Mouse (Mus musculus) Muller cell, postnatal 12 days (primary cell): ENCODE results near the gene Slc22a14.

ENCODE experiments used
- DNase-seq: peaks from one replicate; pipeline ENCODE4 v3.0.0-alpha.2; 2015; ENCODE audit errors: inconsistent ontology term

The Slc22a14 gene

DNA sequence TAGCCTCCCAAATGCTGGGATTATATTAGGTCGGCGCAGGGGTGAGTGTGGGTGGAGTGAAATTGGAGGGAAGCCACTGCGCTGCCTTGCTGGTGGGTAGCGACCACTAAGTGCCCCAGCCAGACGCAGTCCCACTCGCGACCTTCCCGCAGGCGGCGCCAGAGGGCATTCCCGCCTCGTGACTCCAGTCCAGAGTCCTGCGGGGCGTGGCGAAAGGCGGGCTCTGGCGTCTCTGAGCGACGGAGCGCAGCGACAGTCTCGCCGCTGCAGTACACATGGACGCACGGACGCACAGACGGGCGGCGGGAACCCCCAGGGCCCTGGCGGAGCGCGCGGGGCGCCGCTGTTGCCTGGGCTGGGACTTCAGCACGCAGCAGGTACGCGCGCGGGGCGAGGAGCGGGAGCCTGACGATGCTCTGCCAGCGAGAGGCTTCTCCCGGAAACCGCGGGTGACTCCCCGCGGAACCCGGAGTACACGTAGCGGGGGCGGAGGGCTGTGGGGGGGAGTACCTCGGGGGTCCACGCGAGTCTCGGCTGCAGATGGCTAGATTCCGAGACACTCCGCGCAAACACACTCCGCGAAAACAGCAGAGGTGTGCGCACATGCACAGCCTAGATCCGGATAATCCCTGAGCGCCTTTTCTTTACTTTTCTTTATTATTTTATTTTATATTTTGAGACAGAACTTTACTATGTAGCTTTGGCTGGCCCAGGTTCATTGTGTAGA is 7.9 kb downstream of the Slc22a14 start, which contains the start of gene Xylb:
Gene Xylb (plus strand): TSS at position 51 of the 727 bp plus-strand sequence.
- DNase-seq, result peak; percentile 88

DNA sequence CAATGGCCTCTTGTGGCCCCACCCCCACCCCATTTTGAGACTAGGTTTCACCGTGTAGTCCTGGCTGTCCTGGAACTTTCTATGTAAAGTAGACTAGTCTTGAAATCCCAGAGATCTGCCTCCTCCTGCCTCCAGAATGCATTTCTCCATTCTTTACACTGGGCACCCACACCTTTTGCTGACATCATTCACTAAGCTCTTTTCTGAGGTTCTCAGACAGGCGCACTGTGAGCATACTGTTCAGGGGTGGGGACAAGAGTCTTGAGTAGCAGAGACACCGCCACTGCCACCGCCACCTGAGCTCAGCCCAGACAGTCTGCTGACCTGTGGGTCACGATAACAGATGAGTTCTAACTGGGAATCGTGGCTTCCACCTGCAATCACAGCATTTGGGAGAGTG is 9.4 kb downstream of the Slc22a14 start:
- DNase-seq, result no peak

DNA sequence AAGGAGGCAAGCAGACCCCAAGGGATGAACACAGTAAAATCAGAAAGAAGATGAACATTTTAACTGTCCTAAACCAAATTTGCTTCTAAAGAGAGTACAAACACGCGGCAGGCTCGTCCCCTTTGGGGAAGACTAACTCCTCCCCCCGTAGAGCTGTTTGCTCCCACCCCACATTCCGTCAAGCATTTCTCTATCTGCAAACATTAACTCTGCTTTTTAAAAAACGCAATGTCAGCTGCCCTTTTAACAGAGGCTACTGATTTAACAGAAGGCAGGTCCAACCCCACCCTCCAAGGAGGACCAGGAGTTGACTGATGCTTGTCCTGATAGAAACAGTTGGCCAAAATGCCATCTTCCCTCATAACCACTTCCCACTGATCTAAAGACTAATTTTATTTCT is 11.4 kb downstream of the Slc22a14 start:
- DNase-seq, result no peak

DNA sequence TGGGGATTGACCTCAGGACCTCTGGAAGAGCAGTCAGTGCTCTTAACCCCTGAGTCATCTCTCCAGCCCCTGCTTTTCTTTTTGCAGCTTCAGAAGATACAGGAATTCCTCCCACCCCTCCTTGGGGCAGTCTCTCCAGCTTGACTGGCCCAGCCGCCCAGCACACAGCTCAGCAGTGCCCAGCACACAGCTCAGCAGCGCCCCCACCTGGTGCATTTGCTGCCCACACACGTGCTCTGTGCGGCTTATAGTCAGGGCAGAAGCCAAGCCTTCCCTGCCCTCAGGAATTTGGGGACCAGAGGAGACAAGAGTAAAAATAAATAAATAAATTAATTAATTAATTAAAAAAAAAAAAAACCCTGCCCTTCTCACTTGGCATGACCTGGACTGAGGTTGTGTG is 13.3 kb downstream of the Slc22a14 start:
- DNase-seq, result peak; percentile 64

DNA sequence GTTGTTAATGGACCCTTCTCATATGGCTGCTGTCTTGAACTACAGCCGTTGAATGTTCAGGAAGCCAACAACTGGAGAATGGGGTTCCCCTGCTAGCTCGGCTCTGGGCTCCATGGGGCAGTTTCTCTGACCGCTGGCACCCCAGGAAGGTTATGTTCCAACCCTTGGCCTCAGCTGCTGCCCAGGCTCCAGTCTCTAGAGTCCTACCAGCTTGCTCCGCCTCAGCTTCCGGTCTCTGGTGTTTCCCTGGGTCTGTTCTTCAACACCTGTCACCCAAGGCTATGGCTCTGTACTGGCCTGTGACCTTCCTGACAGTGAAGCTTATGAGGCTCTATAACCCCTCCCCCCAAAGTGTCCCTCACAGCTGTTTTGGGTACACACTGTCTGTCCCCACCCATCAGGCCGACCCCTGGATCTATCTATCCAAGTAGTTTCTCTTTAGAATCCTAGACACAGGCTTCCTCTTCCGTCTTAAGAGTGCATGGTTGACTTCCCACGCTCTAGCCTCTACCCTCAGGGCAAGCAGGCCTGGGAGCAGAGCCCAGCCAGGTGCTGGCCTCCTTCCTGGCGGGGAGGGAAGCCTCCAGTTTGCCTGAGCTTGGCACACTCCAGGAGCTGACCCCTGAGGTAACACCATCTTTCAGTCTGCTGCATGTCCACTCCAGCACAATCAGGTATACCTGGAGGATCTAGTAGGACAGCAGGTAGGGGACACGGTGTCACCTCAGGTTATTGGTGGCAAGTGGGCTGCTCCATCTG is 14.2 kb downstream of the Slc22a14 start:
- DNase-seq, result no peak

DNA sequence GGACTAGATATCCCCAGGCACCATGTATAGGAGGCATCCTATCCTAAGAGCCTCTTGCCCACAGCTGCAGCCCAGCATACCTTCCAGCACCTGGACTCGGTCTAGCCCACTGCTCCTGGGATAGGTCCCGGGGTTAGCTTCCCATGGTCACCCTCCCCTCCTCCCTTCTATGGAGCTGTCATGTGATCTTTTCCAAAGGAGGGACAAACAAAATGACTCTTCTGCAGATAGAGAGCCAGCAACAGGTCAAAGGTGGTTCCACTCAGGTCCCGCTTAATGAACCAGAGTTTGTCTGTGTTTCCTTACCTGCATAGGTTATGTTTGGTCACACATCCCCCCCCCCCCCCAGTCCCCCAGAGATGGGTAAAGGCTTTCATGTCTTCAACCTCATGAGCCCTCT is 14.8 kb downstream of the Slc22a14 start:
- no peak for DNase-seq

DNA sequence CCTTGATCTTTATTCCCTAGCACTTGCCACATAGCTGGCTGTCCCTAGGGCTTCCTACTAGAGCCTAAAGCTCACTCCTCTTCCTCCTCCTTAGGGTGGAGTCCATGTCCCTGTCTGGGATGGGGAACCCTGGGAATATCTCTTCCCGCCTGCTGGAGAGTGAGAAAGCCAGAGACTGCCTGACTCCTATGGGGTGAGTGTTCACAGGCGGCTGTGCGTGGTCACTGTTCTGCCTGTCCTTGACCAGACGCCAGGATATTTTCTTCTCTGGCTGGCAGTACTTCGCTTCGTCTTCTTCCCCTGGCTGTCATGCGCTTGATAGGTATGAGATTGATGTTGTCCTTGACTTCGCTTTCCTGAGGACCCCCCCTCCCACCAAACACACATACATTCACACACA is 19.0 kb downstream of the Slc22a14 start:
- DNase-seq, result no peak

DNA sequence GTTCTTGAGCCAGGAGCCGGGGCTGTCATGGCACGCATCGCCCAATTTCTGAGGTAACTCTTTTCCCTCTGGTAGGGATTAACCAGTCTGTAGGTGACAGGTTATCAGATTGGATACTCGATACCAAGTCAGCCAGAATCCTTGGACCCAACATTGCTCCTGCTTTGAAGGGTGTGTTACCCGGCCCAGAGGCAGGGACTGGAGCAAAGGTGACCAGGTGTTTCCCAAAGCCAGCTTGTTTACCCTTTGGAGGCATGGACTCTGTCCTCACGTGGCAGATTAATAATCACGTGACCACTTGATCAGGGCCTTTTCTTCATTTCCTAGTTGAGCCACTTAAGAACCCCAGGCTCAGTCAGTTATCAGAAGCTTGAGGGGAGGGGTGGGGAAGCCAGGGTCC is 22.6 kb downstream of the Slc22a14 start:
- DNase-seq, result no peak

DNA sequence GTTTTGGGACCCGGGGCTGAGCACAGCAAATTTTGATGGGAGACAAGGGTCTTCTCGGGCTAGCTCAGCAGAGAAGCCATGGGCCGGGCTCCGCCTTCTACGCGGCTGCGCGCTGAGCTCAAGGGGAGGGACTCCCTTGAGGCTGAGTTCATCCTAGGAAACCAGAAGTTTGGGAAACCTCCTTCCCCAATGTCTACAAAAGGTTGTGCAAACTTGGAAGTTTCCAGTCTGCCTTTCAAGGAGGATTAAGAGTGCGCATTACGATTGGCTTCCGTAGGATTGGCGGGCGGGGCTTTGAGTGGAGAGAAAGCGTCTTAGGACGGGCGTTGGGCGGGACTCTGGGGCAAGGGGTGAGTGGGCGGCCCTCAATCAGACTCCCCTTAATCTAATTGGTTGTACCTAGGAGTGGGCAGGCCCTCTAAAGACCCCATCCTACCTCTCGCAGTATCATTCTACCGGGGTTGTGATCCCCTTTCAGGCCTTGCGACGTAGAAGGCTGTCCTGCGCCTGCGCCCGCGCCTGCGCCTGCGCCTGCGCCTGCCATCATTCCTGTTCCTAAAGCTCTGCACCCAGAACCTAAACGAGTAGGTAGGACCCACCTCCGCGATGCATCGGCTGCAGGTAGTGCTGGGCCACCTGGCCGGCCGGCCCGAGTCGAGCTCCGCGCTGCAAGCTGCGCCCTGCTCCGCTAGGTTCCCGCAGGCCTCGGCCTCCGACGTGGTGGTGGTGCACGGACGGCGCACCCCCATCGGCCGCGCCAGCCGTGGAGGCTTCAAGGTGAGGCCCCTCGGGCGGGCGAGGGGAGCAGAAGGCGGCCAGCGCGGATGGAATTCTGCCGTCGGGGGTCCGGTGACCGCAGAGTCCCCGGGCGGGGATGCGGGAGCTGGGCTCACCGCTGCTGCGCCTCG is 24.2 kb downstream of the Slc22a14 start, which contains the start of gene Myd88:
Gene Myd88 (minus strand): TSS at position 503 of the 908 bp plus-strand sequence.
- peak; percentile 98 for DNase-seq

DNA sequence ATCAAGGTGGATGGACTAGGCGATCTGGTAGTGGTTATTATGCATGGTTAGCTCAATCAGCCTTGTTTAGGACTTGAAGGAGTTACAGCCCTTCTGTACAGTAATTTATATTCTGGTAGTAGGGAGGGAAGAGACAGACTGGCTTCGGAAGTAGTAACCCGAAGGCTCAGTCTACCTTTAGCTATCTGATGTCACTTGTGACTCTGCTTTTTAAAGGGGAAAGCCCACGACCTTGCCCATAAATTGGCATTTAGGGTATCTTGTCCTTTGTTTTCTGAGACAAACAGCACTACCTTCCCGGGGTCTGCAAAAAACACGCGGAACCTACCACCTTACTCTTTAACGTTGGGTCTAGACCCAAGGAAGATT is 25.2 kb downstream of the Slc22a14 start:
- no peak for DNase-seq

DNA sequence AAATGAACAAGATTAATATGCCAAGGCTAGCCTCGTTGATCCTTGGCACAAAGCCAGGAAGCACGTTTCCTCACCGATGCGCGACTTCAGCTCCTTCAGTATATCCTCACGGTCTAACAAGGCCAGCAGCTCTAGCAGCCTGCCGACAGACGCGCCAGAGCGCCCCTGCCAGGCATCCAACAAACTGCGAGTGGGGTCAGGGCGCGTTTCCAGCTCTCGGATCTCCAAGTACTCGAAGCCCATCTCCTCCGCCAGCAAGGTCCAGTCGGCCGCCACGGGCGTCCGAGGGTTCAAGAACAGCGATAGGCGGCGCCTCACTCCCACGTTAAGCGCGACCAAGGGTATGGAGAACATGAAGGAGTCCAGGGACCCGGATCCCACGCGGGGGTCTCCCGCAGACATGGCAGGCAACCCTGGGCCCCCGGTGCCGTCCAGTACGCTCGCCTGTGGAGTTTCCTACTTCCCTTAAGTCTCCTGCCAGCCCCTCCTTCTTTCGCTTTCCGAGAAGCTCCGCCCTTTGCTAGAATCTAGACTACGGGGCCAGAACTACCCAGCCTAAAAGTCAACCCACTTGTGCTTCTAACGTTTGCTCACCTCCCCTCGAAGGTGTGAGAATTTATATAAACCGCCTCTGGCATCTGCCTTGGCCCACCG is 25.7 kb downstream of the Slc22a14 start, which contains the start of gene Acaa1a:
Gene Acaa1a (plus strand): TSS at position 119 of the 654 bp plus-strand sequence.
- peak; percentile 68 for DNase-seq

DNA sequence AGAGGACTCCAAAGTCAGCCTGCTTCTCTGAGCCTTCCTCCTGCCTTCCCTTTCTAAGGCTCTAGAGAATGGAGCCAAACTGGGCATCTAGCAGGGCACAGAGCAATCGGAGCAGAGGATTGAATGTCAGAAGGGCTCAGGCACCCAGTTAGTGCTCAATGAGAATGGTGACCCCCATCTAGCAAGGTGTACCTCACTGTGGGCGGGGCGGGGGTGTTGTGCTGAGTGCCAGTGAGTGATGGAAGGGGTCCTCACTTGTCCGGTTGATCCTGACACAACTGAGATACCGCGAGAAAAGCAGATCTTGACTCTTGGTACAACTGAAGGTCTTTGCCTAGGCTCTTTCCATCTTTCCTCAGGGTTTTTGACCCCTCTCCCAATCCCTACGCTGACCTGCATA is 26.2 kb downstream of the Slc22a14 start:
- no peak for DNase-seq

DNA sequence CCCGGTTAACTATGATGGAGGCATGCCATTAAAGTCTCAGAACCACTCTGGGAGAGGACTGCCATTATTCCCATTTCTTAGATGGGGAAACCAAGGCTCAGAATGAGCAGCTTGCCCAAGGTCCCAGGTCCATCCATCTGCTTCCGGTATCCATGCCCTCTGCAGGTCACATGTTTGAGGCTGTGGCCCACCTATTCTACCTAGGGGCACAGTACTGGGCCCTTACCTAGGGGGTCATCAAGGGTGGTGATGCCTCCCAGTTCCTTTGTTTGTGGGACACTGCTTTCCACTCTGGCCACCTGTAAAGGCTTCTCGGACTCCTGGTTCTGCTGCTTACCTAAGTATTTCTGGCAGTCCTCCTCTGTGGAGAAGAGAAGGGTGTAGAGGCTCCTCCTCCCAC is 27.0 kb downstream of the Slc22a14 start:
- no peak for DNase-seq

DNA sequence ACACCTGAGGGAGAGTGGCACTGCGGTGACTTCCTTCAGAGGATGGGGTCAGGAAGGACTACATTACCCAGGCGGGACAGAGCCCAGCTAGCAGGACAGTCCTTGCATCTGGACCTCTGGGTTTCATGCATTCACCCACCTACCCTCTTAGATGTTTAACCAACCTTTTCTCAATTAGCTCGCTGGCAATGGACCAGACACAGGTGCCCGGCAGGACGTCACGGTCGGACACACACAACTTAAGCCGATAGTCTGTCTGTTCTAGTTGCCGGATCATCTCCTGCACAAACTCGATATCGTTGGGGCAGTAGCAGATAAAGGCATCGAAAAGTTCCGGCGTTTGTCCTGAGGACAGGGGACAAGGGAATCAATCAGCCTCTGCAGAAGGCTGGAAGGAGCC is 27.5 kb downstream of the Slc22a14 start:
- no peak for DNase-seq

DNA sequence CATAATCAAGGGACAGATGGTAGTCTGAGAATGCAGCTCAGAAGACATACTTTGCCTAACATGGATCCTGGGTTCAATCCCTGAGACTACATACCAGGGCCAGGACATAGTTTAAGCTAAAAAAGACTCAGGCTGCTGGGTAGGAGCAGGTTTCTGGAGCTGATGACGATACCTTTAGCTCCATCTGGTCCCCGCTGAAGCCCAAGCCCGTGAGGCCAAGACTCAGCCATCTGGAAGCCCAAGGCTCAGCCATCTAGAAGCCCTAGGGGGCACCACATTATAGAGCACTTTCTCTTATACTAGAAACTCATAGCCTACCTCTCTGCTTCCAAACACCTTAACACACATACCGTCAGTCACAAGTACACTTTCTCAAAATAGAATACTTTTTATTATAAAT is 29.8 kb downstream of the Slc22a14 start:
- DNase-seq, result no peak

DNA sequence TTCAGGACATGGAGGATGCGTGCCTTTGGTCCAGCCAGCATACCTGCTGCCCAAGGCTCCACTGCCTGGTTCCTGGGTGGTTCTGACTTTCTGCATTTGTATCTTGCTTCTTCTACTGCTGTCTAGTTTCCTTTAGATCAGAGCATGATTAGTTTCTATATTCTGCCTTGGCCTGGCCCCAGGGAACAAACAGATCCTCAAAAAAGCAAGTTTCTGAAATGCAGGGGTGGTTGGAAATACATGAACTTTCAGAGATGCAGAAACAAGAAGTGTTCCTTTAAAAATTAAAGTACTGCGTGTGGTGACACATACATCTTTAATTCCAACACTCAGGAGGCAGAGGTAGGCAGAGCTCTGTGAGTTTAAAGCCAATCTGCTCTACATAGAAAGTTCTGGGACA is 30.5 kb downstream of the Slc22a14 start:
- DNase-seq, result no peak

DNA sequence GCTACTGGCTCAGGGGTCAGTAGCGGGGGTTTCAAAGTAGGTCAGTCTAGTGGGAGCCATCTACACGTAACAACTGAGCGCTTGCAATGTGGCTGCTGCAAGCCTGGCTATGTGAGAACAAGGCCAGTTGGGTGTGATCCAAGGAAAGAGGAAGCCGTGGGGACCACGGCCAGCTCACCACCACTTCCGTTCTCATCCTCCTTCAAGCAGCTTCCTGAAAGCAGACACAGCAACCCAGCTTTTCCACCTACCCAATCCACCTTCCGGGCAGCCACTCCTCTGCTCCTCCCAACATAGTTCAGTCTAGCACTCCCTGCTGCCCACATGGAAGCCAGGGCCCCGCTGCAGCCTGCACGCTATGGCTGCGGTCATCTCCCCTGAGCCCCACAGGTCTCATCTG is 31.0 kb downstream of the Slc22a14 start:
- DNase-seq, result peak; percentile 60

DNA sequence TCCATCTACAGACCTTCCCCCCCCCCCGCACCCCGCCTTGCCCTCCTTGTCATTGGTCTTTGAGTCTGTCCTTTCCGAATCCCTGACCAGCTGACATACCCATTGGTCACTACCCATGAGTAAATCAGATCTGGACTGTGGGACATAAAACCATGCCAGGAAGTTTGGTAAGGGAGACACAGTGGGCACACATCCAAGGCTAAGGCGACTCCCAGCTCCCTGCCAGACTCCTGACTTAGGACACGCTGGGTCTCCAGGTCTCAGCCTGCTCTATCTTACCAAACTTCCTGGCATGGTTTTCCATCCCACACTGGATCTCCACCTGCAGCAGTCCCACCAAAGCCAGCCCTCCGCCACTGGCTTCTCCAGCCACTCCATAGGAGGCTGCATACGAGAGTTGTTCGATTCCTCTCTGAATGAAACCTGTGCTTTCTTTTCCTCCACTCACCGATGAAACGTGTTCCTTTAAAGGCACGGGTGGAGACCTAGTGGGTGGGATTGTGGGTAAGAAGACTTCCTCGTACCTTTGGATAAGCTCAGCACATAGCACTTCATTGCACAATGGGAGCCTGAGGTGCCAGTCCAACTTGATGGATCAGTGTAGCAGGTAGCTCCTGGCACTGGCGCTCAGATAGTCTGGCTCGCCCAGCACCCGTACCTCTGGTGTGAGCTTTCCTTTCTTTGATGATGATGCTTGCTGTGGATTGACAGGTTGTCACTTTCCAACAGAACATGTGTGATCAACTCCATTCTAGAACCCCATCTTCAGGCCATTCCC is 35.0 kb downstream of the Slc22a14 start:
- no peak for DNase-seq

DNA sequence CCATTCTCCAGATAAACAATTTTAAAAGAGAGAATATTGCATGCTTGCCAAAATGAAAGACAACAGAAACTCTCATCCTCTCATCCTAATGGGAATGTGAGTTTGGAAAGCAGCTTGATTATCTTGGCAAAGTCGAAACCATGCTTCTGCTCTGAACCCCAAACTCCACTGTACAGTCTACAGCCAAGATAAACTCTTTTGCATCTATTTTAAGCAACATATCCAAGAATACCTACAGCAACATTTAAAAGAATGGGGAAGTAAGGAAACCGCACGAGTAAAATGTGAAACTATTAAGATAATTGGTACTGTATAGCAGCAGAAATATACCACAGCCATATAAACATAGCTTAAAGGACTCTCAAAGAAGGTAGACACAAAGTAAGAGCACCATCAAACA is 36.9 kb downstream of the Slc22a14 start:
- no peak for DNase-seq

DNA sequence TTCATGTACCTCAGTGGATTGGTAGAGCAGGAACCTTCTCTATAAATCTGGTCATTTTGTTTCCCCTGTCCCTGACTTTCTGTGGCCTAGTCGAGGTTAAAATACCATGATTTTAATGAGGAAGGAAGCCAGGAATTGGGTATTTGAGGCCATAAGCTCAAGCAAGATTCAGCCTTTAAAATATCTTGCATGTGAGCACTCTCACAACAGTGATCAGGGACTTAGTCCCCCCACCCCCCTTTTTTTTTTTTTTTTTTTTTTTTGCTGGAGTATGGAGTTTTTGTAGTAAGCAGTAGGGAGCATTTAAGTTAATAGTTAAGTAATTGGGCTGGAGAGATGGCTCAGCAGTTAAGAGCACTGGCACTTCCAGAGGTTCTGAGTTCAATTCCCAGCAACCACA is 41.2 kb downstream of the Slc22a14 start:
- DNase-seq, result no peak

DNA sequence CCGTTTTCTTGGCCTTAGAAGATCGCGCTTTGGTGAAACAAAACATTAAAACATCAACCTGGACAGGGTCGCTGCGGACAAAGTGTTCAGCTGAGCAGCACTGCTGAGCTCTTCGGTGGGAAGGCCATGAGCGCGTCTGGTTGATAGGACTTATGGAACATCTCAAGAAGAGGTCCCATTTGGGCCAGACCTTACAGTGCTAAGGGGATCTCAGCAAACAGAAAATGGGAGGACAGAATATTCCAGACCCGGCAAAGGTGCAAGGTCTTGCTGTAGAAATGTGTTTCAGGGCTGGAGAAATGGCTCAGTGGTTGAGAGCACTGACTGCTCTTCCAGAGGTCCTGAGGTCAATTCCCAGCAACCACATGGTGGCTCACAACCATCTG is 42.1 kb downstream of the Slc22a14 start:
- no peak for DNase-seq
